In the genomic region with DNA sequence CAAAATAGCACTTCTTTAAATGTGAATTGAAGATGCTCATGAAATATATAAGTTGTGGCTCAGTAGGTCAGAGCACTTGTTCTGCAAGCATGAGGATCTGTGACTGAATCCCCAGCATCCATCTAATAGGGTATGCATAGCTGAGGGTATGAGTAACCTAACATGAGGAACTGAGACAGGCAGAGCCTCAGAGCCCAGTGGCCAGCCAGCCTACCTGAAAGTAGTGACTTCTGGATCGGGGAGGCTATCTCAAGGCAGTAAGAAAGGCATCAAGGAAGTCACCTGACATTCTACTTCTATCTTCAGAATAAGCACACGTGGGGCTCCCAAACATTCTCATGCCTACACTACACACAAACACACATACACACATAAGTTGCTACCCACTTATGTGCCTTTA, we compare ENCODE assay signal across 18 mouse cellular contexts. TPM values are rescaled to one million over a fixed set of nuclear protein-coding genes. Genes with fewer than 3 reads are reported as not detected.
A peak's percentile ranks its signal among the peaks of the same experiment; 100 is the strongest.
DNase-seq lines count a peak whose midpoint lies in the region; ATAC-seq and TF ChIP-seq lines count a peak whose summit lies in the region.
"Had no signal": no experiment of that assay in that cellular context is flagged by ENCODE, and none has a peak within 500 bp of the region (broad histone marks: within the 10 kb centered on the region; RNA-seq: fewer than 3 reads in every experiment).

No protein-coding gene starts in this region.

- peak overlapping the region; percentile 30 for H3K4me2 ChIP-seq in hindbrain, embryonic 15.5 days
- no peak overlapping the region for H3K4me2 ChIP-seq in hindbrain, embryonic 16.5 days (ENCODE audit: low read length)
- H3K4me2 ChIP-seq in midbrain, embryonic 14.5 days (ENCODE audit: low read length): peak overlapping the region; percentile 5; the same call in 1 of the 2 replicates
- H3K4me2 ChIP-seq in midbrain, embryonic 15.5 days: no peak overlapping the region
- H3K4me2 ChIP-seq in intestine, postnatal 0 days (replicated peaks; ENCODE audit: low read depth): peak overlapping the region; percentile 7; the same call in 1 of the 2 replicates
- H3K4me2 ChIP-seq: embryonic facial prominence, embryonic 13.5 days; lung, embryonic 14.5 days; midbrain, embryonic 12.5 days had no signal

- no peak overlapping the region for H3K27ac ChIP-seq in hindbrain, embryonic 15.5 days (replicated peaks)
- no peak overlapping the region for H3K27ac ChIP-seq in hindbrain, embryonic 16.5 days (ENCODE audit: low read depth, low read length)
- H3K27ac ChIP-seq in midbrain, embryonic 14.5 days (replicated peaks; ENCODE audit: low read depth, low read length): no peak overlapping the region
- H3K27ac ChIP-seq in midbrain, embryonic 15.5 days: no peak overlapping the region
- no peak overlapping the region for H3K27ac ChIP-seq in intestine, postnatal 0 days (ENCODE audit: low read depth, low read length)
- H3K27ac ChIP-seq: embryonic facial prominence, embryonic 13.5 days; midbrain, embryonic 12.5 days had no signal

- no peak for ATAC-seq in hindbrain, embryonic 15.5 days (ENCODE audit: low FRiP score, low read depth)
- no peak for ATAC-seq in hindbrain, embryonic 16.5 days
- no peak for ATAC-seq in midbrain, embryonic 14.5 days (ENCODE audit: low FRiP score, low TSS enrichment)
- no peak for ATAC-seq in midbrain, embryonic 15.5 days (replicated peaks)
- no peak for ATAC-seq in intestine, postnatal 0 days
- ATAC-seq: CD4-positive, CD25-positive, alpha-beta regulatory T cell, adult 4 months; inflammation-experienced regulatory T-cells, adult 6 months had no signal

- H3K9me3 ChIP-seq in hindbrain, embryonic 15.5 days: no peaks in the 10 kb centered on the region
- H3K9me3 ChIP-seq in hindbrain, embryonic 16.5 days (ENCODE audit: control insufficient read depth, low read length): no peaks in the 10 kb centered on the region
- H3K9me3 ChIP-seq in midbrain, embryonic 14.5 days (ENCODE audit: control insufficient read depth, low read length): no peaks in the 10 kb centered on the region
- no peaks in the 10 kb centered on the region for H3K9me3 ChIP-seq in midbrain, embryonic 15.5 days
- H3K9me3 ChIP-seq in intestine, postnatal 0 days (ENCODE audit: control insufficient read depth): no peaks in the 10 kb centered on the region
- H3K9me3 ChIP-seq: embryonic facial prominence, embryonic 13.5 days; midbrain, embryonic 12.5 days had no signal

- TF ChIP-seq CTCF in intestine, postnatal 0 days (IDR thresholded peaks at IDR 0.05; ENCODE audit: low read depth): no peak

- H3K4me1 ChIP-seq in hindbrain, embryonic 15.5 days (replicated peaks): peaks cover 22% of the 10 kb centered on the region
- peaks cover 13% of the 10 kb centered on the region for H3K4me1 ChIP-seq in hindbrain, embryonic 16.5 days (ENCODE audit: control insufficient read depth, insufficient read depth, low read depth, low read length)
- H3K4me1 ChIP-seq in midbrain, embryonic 14.5 days (ENCODE audit: control insufficient read depth, insufficient read depth, low read length): peaks cover 21% of the 10 kb centered on the region
- peaks cover 21% of the 10 kb centered on the region for H3K4me1 ChIP-seq in midbrain, embryonic 15.5 days
- peaks cover 3% of the 10 kb centered on the region; the same call in 1 of the 2 replicates for H3K4me1 ChIP-seq in intestine, postnatal 0 days (replicated peaks; ENCODE audit: control insufficient read depth, insufficient read depth, low read length)

- WGBS in hindbrain, embryonic 15.5 days: 88% methylated on average over 2 of the region's 2 CpGs
- 96% methylated on average over 2 of the region's 2 CpGs for WGBS in hindbrain, embryonic 16.5 days
- 96% methylated on average over 2 of the region's 2 CpGs for WGBS in midbrain, embryonic 14.5 days
- WGBS in midbrain, embryonic 15.5 days: 89% methylated on average over 2 of the region's 2 CpGs
- WGBS in intestine, postnatal 0 days: 63% methylated on average over 2 of the region's 2 CpGs

- no peak overlapping the region for H3K4me3 ChIP-seq in hindbrain, embryonic 15.5 days
- H3K4me3 ChIP-seq in hindbrain, embryonic 16.5 days (ENCODE audit: low read length): no peak overlapping the region
- no peak overlapping the region for H3K4me3 ChIP-seq in midbrain, embryonic 14.5 days (replicated peaks; ENCODE audit: low read depth, low read length)
- no peak overlapping the region for H3K4me3 ChIP-seq in midbrain, embryonic 15.5 days
- H3K4me3 ChIP-seq in intestine, postnatal 0 days (ENCODE audit: low read depth, low read length): no peak overlapping the region
- H3K4me3 ChIP-seq: embryonic facial prominence, embryonic 13.5 days; midbrain, embryonic 12.5 days had no signal

- DNase-seq in midbrain, embryonic 14.5 days: no peak
- no peak for DNase-seq in frontal cortex, postnatal 10 days (ENCODE audit: low spot score in 2 of 2)
- DNase-seq in heart, adult 18-20 months: no peak
- DNase-seq: cerebellum, adult 11 months; cerebellum, postnatal 36 days; gastrocnemius, postnatal 25 days; kidney, postnatal 10 days; layer of hippocampus, postnatal 36 days; lung, embryonic 14.5 days; right cerebral cortex, adult 18-20 months had no signal

- H3K36me3 ChIP-seq in hindbrain, embryonic 15.5 days: no peaks in the 10 kb centered on the region
- H3K36me3 ChIP-seq in hindbrain, embryonic 16.5 days (ENCODE audit: control insufficient read depth, insufficient read depth, low read length): no peaks in the 10 kb centered on the region
- H3K36me3 ChIP-seq in midbrain, embryonic 14.5 days (ENCODE audit: control insufficient read depth, insufficient read depth, low read length): no peaks in the 10 kb centered on the region
- no peaks in the 10 kb centered on the region for H3K36me3 ChIP-seq in midbrain, embryonic 15.5 days (replicated peaks)
- H3K36me3 ChIP-seq in intestine, postnatal 0 days (ENCODE audit: control insufficient read depth, insufficient read depth): no peaks in the 10 kb centered on the region
- H3K36me3 ChIP-seq: embryonic facial prominence, embryonic 13.5 days; midbrain, embryonic 12.5 days had no signal

- no peaks in the 10 kb centered on the region for H3K27me3 ChIP-seq in hindbrain, embryonic 15.5 days
- H3K27me3 ChIP-seq in hindbrain, embryonic 16.5 days (replicated peaks; ENCODE audit: control insufficient read depth, insufficient read depth, low read length): no peaks in the 10 kb centered on the region
- H3K27me3 ChIP-seq in midbrain, embryonic 14.5 days (ENCODE audit: control insufficient read depth, insufficient read depth, low read length): no peaks in the 10 kb centered on the region
- H3K27me3 ChIP-seq in midbrain, embryonic 15.5 days (replicated peaks): no peaks in the 10 kb centered on the region
- H3K27me3 ChIP-seq in intestine, postnatal 0 days (replicated peaks; ENCODE audit: control insufficient read depth, insufficient read depth, low read length): no peaks in the 10 kb centered on the region
- H3K27me3 ChIP-seq: embryonic facial prominence, embryonic 13.5 days; midbrain, embryonic 12.5 days had no signal

- H3K9ac ChIP-seq in hindbrain, embryonic 15.5 days: no peak overlapping the region
- no peak overlapping the region for H3K9ac ChIP-seq in hindbrain, embryonic 16.5 days (ENCODE audit: low read depth, low read length)
- no peak overlapping the region for H3K9ac ChIP-seq in midbrain, embryonic 14.5 days (replicated peaks; ENCODE audit: low read length)
- H3K9ac ChIP-seq in midbrain, embryonic 15.5 days: no peak overlapping the region
- no peak overlapping the region for H3K9ac ChIP-seq in intestine, postnatal 0 days (ENCODE audit: low read depth, low read length)
- H3K9ac ChIP-seq: embryonic facial prominence, embryonic 13.5 days; lung, embryonic 14.5 days; midbrain, embryonic 12.5 days had no signal

RNA-seq across cellular contexts. Expression of a gene that starts 3.4 kb away (rescaled TPM):
- 18.2 and 19.2 TPM in 2 replicates for polyA plus RNA-seq in hindbrain, embryonic 15.5 days (2015; fragmentation: Nextera tagmentation; extraction: Ambion mirVana)
- 20.1 and 21.9 TPM in 2 replicates for polyA plus RNA-seq in hindbrain, embryonic 16.5 days (2015; fragmentation: Nextera tagmentation; extraction: Ambion mirVana)
- polyA plus RNA-seq in midbrain, embryonic 14.5 days (2014; fragmentation: Nextera tagmentation; extraction: Ambion mirVana): 17.7 and 18.3 TPM in 2 replicates
- polyA plus RNA-seq in midbrain, embryonic 15.5 days (2015; fragmentation: Nextera tagmentation; extraction: Ambion mirVana): 17.5 and 19.0 TPM in 2 replicates
- polyA plus RNA-seq in intestine, postnatal 0 days (2015; fragmentation: Nextera tagmentation; extraction: Ambion mirVana): 3.7 and 4.2 TPM in 2 replicates
- 1 to 10 TPM; 1.3 to 2.7 TPM for total RNA-seq in heart, adult 18-20 months (2021)

RNA-seq across cellular contexts. Expression of a gene that starts 3.5 kb away (rescaled TPM):
- 15.4 and 17.0 TPM in 2 replicates for polyA plus RNA-seq in hindbrain, embryonic 15.5 days (2015; fragmentation: Nextera tagmentation; extraction: Ambion mirVana)
- 14.6 and 15.4 TPM in 2 replicates for polyA plus RNA-seq in hindbrain, embryonic 16.5 days (2015; fragmentation: Nextera tagmentation; extraction: Ambion mirVana)
- polyA plus RNA-seq in midbrain, embryonic 14.5 days (2014; fragmentation: Nextera tagmentation; extraction: Ambion mirVana): 8.9 and 18.4 TPM in 2 replicates
- 11.5 and 13.4 TPM in 2 replicates for polyA plus RNA-seq in midbrain, embryonic 15.5 days (2015; fragmentation: Nextera tagmentation; extraction: Ambion mirVana)
- polyA plus RNA-seq in intestine, postnatal 0 days (2015; fragmentation: Nextera tagmentation; extraction: Ambion mirVana): 18.8 and 21.5 TPM in 2 replicates
- total RNA-seq in heart, adult 18-20 months (2021): 10 to 100 TPM; 15.0 to 16.6 TPM

Comparison
In these comparisons a context has a peak if more than half of its experiments do, and no peak if none do; other contexts are left out.
1. H3K4me2 ChIP-seq: peak in hindbrain, embryonic 15.5 days (single experiment), midbrain, embryonic 14.5 days (single experiment) and intestine, postnatal 0 days (single experiment); none in hindbrain, embryonic 16.5 days (single experiment) and midbrain, embryonic 15.5 days (single experiment).